Mouse (Mus musculus) cerebellum, postnatal 14 days (tissue): ENCODE measurements at regions not wholly inside any gene's neighbourhood (a gene's known extent, or its start where the extent isn't known, plus 50 kb on each side); places are given as distances from the start of the nearest gene placed in this dataset.

Source experiments
- DNase-seq, 2 experiments: peaks; one replicate each; pipeline ENCODE4 v3.0.0; 2021; ENCODE audit warnings: mixed read lengths in 2 of 2

DNA sequence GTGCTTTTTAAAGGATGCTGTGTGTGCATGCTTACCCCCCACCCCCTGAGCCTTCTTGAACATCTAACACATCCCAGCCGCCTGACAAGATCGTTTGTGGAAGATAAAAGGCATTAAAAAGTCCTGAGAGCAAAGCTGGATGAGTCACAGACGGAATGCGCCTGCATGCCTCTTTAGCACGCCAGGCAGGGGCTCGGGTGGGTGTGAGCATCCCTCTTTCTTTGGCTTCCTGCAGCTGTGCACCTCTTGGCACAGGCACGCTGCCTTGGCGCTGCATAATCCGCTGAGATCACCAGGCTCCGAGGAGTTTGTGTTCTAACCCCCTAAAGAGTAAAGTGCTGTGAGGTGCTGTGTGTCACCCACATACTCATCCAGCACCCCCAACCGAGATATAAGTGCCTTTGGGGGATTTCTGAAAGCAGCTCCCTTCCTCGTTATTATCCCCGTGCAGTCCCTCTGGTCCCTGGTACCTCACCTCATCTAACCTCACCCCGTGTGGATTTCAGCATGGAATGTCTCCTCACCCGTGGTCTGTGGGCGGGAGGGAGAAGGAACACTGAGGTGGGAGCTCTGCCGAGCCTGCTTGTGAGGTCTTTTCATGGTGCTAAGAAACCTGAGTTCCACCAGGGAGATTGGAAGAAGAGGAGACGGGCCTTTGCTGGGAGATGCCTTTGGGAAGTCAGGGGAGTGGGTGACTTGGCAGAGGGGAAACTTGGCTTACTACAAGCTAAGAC is 117.8 kb upstream of the Topaz1 start:
- no peak for DNase-seq

GRCm38 (mm10) chr9:122631793-122632192 is 115.4 kb upstream of the Topaz1 start:
- DNase-seq, result peak in 1 of 2 experiments; percentile 36

DNA sequence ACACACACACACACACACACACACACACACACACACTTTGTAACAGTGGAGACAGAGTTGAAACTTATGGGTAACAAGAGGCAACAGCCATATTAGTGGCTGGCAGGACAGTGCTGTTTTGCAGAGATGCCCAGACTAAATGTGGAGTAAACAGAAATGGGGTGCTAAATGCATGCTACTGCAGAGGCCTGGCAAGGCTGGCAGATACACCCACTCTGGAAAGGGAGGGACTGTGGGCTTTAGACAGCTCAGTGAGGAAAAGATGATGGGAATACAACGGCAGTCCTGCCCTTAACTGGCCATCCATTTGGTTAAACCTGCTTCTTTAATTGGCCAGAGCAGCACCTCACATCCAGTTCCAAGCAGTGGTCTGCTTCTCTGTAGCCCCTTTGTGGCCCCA is 113.7 kb upstream of the Topaz1 start:
- no peak for DNase-seq

GRCm38 (mm10) chr9:122635138-122635964 is 111.8 kb upstream of the Topaz1 start:
- peak; percentile 67 to 74 for DNase-seq

DNA sequence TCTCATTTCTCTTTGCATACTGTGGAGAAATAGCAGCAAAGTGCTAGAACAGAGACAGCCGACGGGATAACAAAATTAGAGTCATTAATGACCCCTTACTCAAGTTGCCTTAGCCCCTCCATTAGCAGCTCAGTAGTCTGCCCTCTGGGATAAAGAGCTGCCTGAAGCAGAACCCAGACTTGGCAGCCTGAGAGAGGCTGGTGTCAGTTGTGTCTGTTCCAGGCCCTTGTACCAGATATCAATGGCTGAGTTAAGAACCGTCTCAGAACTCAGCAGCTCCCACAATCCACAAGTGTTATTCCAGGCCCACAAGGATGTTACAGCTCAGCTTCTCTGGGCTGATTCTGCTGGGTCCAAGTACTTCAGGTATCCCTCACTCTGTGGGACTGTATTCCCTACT is 109.6 kb upstream of the Topaz1 start:
- DNase-seq, result peak; percentile 48 to 56

DNA sequence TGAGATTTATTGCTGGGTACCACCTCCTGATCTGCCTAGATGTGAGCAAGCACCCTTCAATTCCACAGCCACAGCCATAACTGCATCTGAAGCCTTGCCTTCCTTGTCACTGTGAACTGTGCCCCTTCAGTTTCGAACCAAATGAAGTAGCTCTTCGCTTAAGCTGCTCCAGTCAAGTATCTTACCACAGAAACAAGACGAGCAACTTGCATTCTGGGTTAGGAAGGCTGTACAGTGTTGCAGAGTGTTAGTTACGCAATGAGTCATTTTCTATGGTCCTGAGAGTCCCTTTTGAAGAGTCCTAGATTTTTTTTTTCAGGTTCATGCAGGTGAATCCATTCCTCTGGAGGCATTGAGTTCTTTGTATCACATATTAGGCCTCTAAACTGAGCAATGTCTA is 107.9 kb upstream of the Topaz1 start:
- DNase-seq, result no peak

GRCm38 (mm10) chr9:122642913-122643312 is 104.2 kb upstream of the Topaz1 start:
- DNase-seq, result no peak

DNA sequence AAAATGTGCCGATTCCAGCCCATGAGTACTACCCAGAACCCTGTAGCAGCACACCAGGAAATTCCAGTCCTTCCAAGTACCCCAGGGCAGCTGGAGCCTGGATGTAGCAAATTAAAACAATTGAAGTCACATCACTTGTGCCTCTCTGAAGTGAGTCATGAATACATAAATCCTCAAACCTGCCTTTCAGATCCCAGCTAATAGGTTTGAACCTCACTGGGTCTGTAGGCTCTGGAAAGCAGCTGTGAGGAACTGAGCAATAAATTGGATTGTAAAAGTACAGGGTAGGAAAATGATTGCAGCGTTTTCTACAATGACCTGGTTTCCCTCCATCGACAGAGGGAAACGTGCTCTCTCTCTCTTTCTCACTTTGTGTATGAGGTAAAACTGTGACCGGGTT is 101.6 kb upstream of the Topaz1 start:
- no peak for DNase-seq

DNA sequence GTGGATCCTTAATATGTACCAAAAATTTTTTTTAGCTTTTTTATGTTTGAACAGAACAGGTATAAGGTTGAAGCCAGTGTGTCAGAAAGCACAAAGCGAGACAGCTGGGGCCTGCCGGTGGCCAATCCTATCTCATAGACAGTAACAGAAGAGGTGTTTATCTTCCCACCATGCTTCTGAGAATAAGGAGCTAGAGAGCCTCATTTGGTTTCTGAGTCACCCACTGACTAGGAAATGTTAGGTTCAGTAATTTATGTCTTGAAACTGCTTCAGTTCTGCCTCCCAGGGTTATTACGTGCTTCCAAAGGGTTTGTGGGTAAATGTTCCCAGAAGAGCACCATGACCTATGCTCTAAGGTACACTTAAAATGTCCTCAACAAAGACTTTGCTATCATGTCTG is 96.3 kb upstream of the Topaz1 start:
- DNase-seq, result no peak

- peak; percentile 62 to 68 for DNase-seq
Measured at GRCm38 (mm10) chr9:122655583-122655982, 91.6 kb upstream of the Topaz1 start.

DNA sequence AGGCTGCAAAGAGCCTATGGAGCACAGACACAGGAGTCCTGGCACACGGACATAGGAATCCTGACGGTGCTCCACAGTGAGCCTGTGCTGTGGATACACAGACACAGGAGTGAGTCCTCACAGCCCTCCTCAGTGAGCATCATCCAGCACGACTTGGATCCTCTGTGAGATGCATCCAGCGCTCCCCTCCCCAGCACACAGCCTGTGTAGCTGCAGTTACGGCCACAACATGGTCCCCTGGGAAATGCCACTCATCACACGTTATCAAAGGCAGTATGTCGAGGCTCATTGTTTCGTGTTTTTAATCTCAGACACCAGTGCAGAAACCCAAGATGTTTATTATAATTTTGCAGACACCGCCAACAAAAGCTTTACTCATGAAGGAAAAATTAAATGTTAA is 87.1 kb upstream of the Topaz1 start:
- DNase-seq, result no peak

- no peak for DNase-seq
Measured at GRCm38 (mm10) chr9:122666978-122667645, 80.0 kb upstream of the Topaz1 start.

- no peak for DNase-seq
Measured at GRCm38 (mm10) chr9:122667646-122667981, 79.5 kb upstream of the Topaz1 start.

- peak in 1 of 2 experiments; percentile 42 for DNase-seq
Measured at GRCm38 (mm10) chr9:122673777-122674176, 73.4 kb upstream of the Topaz1 start.

DNA sequence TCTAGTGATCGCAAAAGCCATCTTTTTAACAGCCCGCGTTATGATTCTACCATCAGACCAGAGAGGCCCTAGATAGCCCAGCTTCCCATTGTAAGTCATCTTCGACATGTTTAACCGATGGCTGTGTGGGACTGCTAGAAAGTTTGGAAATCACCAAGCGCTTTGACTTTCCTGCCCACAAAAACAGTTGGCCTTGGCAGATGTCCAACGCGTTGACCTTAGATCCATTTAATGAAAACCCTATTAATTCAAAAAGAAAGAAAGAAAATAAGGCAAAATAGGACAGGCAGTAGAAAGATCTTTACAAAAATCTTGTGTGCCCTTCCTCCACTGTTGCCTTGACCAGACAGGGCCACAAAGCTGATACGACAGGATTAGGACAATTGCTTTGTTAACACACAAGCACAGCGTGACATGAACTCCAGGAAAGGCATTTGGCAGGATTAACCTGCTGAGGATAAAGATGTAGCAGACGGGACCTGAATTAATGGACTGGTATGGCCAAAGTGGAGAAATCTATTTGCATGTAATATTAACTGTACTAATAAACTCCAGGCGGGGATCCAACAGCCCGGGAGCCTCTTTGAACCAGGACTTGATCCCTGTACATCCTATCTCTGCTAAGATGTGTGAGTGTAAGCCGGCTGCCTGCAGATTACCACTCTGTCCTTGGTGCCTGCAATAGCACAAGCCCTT is 69.0 kb upstream of the Topaz1 start:
- peak; percentile 42 to 44 for DNase-seq

GRCm38 (mm10) chr9:122687170-122687569 is 60.0 kb upstream of the Topaz1 start:
- peak; percentile 62 to 65 for DNase-seq

- DNase-seq, result peak in 1 of 2 experiments; percentile 55
Measured at GRCm38 (mm10) chr9:122691879-122692278, 55.3 kb upstream of the Topaz1 start.

DNA sequence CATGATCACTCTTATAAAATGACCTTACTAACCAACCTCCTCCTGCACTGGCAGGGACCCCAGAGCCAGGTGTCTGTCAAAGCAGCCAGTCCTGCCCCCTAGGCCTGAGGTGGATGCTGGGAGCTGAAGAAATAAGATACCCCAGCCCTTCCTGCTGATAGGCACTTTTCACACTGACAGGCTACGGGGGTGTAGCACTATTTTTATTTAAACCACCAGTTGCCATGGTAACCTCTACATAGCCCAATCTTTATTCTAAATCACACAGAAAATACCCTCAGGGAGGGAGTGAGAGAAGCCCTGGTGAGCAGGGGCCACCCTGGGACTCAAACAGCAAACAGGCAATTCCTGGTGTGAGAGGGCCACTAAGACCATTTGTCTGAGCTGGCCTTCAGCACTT is 51.4 kb upstream of the Topaz1 start:
- no peak for DNase-seq
